Mouse (Mus musculus): ENCODE measurements around the gene Slc5a8. TPM values are rescaled to one million over a fixed set of nuclear protein-coding genes. Genes with fewer than 3 reads are reported as not detected.

Gene Slc5a8
- total RNA-seq (2014; fragmentation: Nextera tagmentation), result not detected in 2 replicates
- not detected in 2 replicates for total RNA-seq (2017)

DNA sequence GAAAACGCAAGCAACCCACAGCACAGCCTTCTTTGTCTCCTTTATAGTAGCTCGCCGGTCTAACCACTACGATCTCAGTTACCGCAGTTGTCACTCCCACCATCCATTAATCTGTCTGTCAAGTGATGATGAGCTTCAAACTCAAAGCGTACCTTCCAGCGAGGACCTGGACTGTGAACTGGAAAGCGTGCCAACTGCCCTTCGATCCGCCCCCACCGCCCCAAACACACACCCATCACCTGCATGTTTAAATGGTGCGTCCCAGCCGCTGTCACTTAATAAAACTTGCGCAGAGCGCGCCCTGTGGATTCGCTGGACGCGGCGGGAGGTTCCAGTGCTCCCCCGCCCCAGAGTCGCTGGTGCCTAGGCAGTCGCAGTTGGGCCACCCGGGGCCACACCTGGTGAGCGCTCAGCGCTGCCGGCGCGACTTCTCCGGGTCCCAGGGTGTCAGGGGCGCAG, at the start of gene Slc5a8:
TSS of gene Slc5a8 (plus strand) at position 361 of the 459 bp plus-strand sequence.
- ATAC-seq (replicated peaks; ENCODE audit: poor library complexity, severe bottlenecking), result no peak

DNA sequence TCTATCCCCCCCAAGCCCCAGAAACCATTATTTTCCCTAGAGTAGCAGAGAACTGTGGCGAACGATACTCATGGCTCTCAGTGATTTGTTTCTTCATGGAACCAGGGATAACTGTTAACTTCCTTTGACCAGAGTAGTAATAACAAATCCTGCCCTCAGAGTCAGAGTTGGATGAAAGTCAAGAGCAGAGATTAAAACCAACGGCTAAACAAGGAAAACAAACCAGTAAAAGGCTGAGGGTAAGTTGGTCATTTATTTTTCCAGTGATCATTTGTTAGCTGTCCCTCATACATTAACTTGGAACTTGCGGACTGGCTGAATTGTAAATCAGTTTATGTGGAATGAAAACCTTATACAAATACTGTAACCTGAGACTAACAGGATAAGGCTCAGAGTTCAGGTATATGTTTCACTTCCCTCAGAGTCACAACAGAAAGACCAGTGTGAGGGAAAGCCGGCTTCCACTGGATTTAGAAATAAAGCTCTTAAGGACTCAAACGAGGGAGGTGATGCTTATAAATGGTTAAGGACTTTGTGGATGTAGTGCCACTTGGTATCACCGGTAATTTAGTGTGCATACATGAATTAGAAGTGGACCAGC, 36.8 kb upstream of the Slc5a8 start:
- no peak for ATAC-seq (replicated peaks; ENCODE audit: poor library complexity, severe bottlenecking)

DNA sequence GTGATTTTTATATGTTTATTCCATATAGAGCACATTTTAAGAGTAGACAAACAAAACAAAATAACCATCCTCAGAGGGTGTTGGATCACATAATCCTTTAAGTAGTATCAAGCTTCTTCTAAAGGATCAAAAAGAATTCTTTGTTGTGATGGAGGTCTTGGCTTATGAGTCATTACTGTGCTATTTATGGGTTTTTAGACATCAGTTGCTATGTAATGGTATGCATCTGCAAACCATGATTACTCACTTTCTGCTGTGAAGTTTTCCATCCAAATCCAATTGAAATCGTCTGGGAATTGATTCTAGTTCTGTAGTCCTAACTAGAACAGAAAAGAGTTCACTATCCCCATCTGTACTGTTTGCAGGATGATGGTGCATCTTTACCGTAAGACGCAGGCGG, 35.8 kb upstream of the Slc5a8 start:
- no peak for ATAC-seq (replicated peaks; ENCODE audit: poor library complexity, severe bottlenecking)

DNA sequence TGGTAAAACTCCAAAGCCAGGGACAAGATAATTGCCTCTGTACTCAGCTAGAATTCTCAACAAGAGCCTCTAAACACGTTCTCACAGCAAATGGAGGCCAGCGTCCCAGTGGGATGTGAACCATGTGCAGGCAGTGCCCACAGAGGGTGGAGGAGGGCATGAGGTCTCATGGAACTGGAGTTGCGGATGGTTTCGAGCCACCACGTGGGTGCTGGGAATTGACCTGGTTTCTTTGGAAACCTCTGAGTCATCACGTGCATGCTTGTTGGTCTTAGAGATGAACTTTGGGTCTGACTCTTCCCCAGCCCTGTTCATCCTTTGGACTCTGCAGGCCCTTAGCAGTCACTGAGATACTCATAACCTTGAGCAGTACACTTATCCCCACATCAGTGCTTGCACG, 32.5 kb upstream of the Slc5a8 start:
- no peak for ATAC-seq (replicated peaks; ENCODE audit: poor library complexity, severe bottlenecking)

GRCm38 (mm10) chr10:88860911-88861310, 24.9 kb upstream of the Slc5a8 start:
- ATAC-seq (replicated peaks; ENCODE audit: poor library complexity, severe bottlenecking), result no peak

- no peak for ATAC-seq (replicated peaks; ENCODE audit: poor library complexity, severe bottlenecking)
These were observed 24.4 kb upstream of the Slc5a8 start for GRCm38 (mm10) chr10:88861416-88861815.

- no peak for ATAC-seq (replicated peaks; ENCODE audit: poor library complexity, severe bottlenecking)
These were observed 23.5 kb upstream of the Slc5a8 start for GRCm38 (mm10) chr10:88862293-88862692.

DNA sequence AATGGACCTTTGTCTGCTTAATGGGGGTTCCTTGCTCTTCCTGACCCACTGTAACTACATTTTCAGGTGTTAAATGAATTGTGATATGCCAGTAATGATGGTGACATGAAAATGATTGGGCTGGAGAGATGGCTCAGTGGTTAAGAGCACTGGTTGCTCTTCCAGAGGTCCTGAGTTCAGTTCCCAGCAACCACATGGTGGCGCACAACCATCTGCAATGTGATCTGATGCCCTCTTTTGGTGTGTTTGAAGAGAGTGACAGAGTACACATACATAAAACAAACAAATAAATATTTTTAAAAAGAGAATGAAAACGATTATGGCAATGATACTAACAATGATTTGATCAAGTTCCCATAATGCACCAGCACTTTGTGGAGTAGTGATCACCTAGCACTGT, 19.8 kb upstream of the Slc5a8 start:
- no peak for ATAC-seq (replicated peaks; ENCODE audit: poor library complexity, severe bottlenecking)

DNA sequence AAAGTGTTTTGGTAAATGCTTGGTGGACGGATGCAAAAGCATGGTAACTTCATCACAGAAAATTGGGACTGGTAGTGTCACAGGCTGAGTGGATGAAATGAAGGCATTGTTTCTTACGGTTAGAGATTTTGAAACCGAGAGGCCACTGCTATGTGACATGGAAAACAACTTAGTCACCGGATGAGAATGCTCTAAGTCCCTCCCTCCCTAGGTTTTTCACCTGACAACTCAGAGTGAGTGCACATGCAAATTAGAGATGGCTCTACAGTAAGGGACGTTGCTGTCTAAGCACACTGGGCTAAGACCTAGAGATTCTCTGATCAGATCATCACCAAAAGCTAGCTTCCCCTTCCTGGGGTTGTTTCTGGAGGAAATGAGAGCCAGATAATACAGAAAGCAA, 10.9 kb upstream of the Slc5a8 start:
- ATAC-seq (replicated peaks; ENCODE audit: poor library complexity, severe bottlenecking), result no peak

- ATAC-seq (replicated peaks; ENCODE audit: poor library complexity, severe bottlenecking), result no peak
These were observed 8.4 kb upstream of the Slc5a8 start for GRCm38 (mm10) chr10:88877421-88877820.

GRCm38 (mm10) chr10:88883721-88884120, 2.1 kb upstream of the Slc5a8 start:
- no peak for ATAC-seq (replicated peaks; ENCODE audit: poor library complexity, severe bottlenecking)

DNA sequence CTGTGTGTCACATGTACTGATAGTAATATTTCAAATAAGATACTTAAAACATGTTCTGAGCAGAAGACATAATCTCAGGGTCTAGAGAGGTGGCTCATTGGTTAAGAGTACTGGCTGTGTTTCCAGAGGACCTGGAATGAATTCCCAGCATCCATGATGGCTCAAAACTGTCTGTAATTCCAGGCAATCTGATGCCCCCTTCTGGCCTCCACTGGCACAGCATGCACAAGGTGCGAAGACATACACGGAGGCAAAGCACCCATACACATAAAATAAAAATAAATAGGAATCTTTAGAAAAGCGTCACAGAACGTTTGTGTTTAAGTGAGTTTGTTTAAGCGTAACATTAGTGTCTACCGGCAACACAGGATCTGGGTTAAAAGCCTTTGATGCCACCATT, 956 bp upstream of the Slc5a8 start:
- ATAC-seq (replicated peaks; ENCODE audit: poor library complexity, severe bottlenecking), result no peak

DNA sequence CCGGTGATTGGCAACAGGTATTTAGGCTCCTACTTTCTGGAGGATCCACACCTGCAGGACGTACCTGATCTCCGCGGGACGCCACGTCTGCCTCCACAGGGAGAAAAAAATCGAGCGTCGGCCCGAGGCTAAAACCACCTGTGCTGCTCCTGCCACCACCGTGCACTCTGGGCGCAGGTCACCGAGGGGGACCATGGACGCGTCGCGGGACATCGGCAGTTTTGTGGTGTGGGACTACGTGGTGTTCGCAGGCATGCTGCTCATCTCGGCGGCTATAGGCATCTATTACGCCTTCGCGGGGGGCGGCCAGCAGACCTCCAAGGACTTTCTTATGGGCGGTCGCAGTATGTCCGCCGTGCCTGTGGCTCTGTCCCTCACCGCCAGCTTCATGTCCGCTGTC, 322 bp downstream of the Slc5a8 start:
- ATAC-seq (replicated peaks; ENCODE audit: poor library complexity, severe bottlenecking), result peak; percentile 33; the same call in 1 of the 2 replicates

- ATAC-seq (replicated peaks; ENCODE audit: poor library complexity, severe bottlenecking), result no peak
These were observed 2.6 kb downstream of the Slc5a8 start for GRCm38 (mm10) chr10:88888376-88888775.

DNA sequence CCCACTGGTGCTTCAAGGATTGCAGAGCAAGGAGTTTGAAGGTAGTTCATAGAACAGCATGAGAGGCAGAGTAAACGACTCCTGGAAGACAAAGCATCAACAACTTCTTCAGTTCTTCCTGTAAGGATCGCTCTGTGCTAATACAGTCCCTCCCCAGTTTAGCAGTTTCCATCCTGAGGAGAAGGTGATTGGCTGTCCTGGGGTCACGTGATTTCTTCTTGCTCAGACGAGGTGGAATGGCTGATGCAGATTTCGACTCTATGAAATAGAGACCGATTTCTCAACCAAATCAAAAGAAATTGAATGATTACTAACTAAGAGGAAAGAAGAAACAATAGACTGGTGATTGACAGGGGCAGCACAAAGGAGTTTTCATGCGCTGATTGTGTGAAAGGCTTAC, 5.6 kb downstream of the Slc5a8 start:
- ATAC-seq (replicated peaks; ENCODE audit: poor library complexity, severe bottlenecking), result no peak

DNA sequence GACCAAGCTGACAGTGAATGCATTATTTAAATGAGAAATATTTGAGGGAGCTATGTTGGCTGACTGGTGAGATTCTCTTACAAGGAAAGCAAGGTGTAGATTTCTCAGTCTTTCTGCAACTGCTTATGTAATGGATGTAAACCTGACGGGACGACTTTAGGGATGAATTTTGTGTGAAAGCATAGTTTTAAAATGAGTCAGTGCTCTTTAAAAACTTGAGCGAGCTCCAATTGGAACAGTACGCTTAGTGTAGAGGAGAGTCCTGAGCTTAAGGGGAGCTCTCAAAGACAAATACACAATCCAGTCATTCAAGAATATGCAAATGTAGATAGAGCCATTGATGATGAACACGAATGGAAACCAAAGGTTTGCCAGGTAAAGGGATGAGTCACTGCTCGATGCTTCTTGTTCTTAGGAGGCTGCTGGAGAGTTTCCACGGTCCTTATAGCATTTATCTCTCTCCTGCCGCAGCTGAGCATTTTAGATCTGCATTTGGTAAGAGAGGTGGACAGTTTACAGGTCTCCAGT, 6.8 kb downstream of the Slc5a8 start:
- no peak for ATAC-seq (replicated peaks; ENCODE audit: poor library complexity, severe bottlenecking)

GRCm38 (mm10) chr10:88897032-88897431, 11.2 kb downstream of the Slc5a8 start:
- ATAC-seq (replicated peaks; ENCODE audit: poor library complexity, severe bottlenecking), result no peak

GRCm38 (mm10) chr10:88949649-88950296, 64.0 kb downstream of the Slc5a8 start:
- no peak for ATAC-seq (replicated peaks; ENCODE audit: poor library complexity, severe bottlenecking)

GRCm38 (mm10) chr10:88950297-88950653, 64.5 kb downstream of the Slc5a8 start:
- ATAC-seq (replicated peaks; ENCODE audit: poor library complexity, severe bottlenecking), result no peak

- no peak for ATAC-seq (replicated peaks; ENCODE audit: poor library complexity, severe bottlenecking)
These were observed 75.0 kb downstream of the Slc5a8 start for GRCm38 (mm10) chr10:88960791-88961190.

DNA sequence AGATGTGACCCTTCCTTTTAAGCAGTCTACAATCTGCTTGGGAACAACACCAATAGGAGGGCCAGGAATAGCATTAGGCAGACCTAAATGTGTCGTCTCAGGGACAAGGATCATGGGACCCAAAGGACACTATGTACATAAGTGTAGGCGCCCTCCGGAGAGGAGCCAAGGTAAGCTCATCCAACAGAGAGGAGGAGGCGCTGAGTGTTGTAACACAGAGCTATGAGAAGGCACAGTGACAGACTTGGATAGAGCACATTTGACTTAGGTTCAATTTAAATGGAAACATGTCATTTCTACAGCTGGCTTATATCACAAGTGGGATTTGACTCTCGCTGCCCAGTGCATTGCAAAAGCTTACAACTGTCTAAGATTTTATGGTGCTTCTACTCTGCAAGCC, 82.8 kb downstream of the Slc5a8 start:
- ATAC-seq (replicated peaks; ENCODE audit: poor library complexity, severe bottlenecking), result no peak
